Mouse (Mus musculus) heart, embryonic 12.5 days (tissue): ENCODE data around the gene Mettl7b. TPM values are rescaled to one million over a fixed set of nuclear protein-coding genes. Genes with fewer than 3 reads are reported as not detected.
"Not testable (repeated sequence)": the region's sequence is repeated elsewhere in the genome, so short reads cannot be mapped to it uniquely, and the experiment has no call there.

Experiments used
- ATAC-seq: fragments of 200-750 bp; cut with Nextera tagmentation; 2 replicates; pipeline ENCODE4 v1.8.0; 2017; ENCODE audit warnings: moderate TSS enrichment, moderate library complexity; ENCODE audit not compliant: insufficient number of reproducible peaks, low FRiP score
- H3K27ac ChIP-seq: fragments of 300-500 bp; sonication (generic); 2 replicates; pipeline ENCODE4 v1.5.1; 2016; ENCODE audit warnings: mild to moderate bottlenecking, moderate library complexity; ENCODE audit not compliant: poor library complexity, severe bottlenecking
- H3K27me3 ChIP-seq: fragments of 300-500 bp; sonication (generic); replicated peaks from 2 replicates; pipeline ENCODE4 v1.6.1; 2016; ENCODE audit warnings: mild to moderate bottlenecking, moderate library complexity
- H3K36me3 ChIP-seq: fragments of 300-500 bp; sonication (generic); 2 replicates; pipeline ENCODE4 v1.6.1; 2016; ENCODE audit warnings: mild to moderate bottlenecking, moderate library complexity
- H3K4me1 ChIP-seq: fragments of 300-500 bp; sonication (generic); replicated peaks from 2 replicates; pipeline ENCODE4 v1.6.1; 2016; ENCODE audit warnings: mild to moderate bottlenecking
- H3K4me2 ChIP-seq: fragments of 300-500 bp; sonication (generic); 2 replicates; pipeline ENCODE4 v1.6.1; 2016; ENCODE audit warnings: mild to moderate bottlenecking, moderate library complexity
- H3K4me3 ChIP-seq: fragments of 300-500 bp; sonication (generic); 2 replicates; pipeline ENCODE4 v1.5.1; 2016; ENCODE audit warnings: mild to moderate bottlenecking
- H3K9ac ChIP-seq: fragments of 300-500 bp; sonication (generic); 2 replicates; pipeline ENCODE4 v1.6.1; 2016; ENCODE audit warnings: mild to moderate bottlenecking, moderate library complexity
- H3K9me3 ChIP-seq: fragments of 300-500 bp; sonication (generic); replicated peaks from 2 replicates; pipeline ENCODE4 v1.6.1; 2016; ENCODE audit warnings: mild to moderate bottlenecking, moderate library complexity
- WGBS: fragments of 180-500 bp; shearing (Covaris S2); methylation state at CpG from one replicate; pipeline ENCODE4 v1.1.7; 2016; 5-methylcytosine and 5-hydroxymethylcytosine counted together
- polyA plus RNA-seq: library from polyadenylated mRNA; unstranded; fragments of >200 nt; fragmentation: Nextera tagmentation; extraction: Ambion mirVana; gene quantifications from 2 replicates; pipeline ENCODE4 v1.2.1, GENCODE M21; 2016

The Mettl7b gene
- polyA plus RNA-seq = 0.15 TPM in 1 of 2 replicates, not detected in the other

DNA sequence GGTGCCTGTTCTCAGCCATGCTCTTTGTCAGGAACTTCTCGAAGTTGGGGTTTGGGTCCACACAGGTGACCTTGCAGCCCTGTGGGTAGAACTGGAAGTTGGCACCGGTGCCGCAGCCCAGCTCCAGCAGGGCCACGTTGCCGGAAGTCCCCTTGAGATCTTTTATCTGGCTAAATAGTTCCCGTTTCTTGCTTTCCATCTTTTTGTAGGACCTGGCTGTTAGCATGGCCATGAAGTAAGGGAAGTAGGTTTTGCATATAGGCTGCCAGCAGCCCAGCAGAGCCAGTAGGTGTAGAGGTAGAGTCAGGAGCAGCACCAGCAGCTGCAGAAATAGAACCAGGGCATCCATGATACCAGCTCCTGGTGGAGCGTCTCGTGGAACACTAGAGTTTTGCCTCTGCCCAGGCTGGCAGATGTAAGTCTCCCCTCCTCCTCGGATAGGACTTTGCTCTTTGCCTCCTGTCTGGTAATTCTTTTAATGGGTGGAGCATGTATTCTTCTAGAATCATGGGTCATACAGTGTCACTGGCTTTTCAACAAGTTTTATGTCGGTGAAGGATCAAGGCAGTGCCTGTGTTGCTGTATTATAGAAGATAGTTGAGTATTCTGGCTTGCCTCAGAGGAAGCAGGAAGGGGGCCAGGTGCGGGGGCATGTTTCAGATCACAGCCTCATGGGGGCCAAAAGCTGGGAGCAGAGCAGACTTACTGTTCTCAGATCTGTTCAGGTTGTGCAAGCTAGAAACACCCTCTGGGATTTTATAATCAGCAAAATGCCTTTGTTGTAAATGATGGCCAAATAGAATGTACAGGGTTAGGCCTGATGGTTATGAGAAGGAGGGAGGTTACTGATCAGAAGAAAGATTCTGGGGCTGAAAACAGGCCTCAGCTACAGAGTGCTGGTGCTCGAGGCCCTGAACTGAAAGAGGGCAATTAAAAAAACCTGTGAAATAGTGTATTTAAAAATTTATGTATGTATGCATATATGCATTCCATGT is at the start of gene Mettl7b:
Mettl7b (minus strand) TSS at position 399 of the 995 bp plus-strand sequence.
- WGBS = 68% methylated on average over 12 of the region's 12 CpGs
- Histone ChIP-seq H3K4me2 (no peak within 1 kb of the TSS), H3K36me3 (no peaks in the 10 kb centered on the region), H3K9ac (no peak within 1 kb of the TSS), H3K27me3 (peaks cover 16% of the 10 kb centered on the region), H3K9me3 (no peaks in the 10 kb centered on the region), H3K4me3 (no peak within 1 kb of the TSS), H3K4me1 (no peaks in the 10 kb centered on the region), H3K27ac (no peak within 1 kb of the TSS)
- no peak for ATAC-seq

DNA sequence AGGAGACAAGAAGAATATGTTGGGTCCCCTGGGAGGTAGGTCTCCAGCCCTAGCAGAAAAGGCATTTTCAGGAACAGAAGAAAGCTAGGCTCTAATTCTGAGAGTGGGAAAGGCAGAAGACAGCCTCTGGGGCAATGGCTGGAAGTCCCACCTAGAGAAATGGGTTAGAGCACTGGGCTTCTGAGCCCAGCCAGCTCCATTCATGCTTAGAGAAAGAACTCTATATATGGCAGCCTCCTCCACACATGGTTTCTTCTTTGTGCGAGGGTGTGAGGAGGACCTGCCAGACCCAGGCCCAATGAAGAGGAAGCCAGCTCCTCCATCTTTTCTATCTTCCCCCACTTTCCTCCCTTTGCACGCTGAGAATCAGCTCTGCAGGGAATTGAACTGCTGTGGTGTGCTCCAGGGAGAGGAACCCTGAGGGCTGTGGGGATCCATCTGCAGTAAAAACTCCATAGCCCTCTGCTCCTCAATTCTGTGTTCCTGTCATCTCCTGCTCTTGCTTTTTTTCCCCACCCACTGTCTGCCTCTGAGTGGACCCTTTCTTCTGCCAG is 49.6 kb upstream of the Mettl7b start, which contains the start of gene Olfr763:
Olfr763 (plus strand) TSS at position 504 of the 554 bp plus-strand sequence.
- H3K27me3 ChIP-seq = no peaks in the 10 kb centered on the region
- H3K4me2 ChIP-seq = no peak within 1 kb of the TSS
- WGBS = 62% methylated on average over 2 of the region's 2 CpGs
- H3K27ac ChIP-seq = no peak within 1 kb of the TSS
- no peaks in the 10 kb centered on the region for H3K4me1 ChIP-seq
- no peak within 1 kb of the TSS for H3K9ac ChIP-seq
- no peak within 1 kb of the TSS for H3K4me3 ChIP-seq
- H3K9me3 ChIP-seq = peaks cover 9% of the 10 kb centered on the region
- H3K36me3 ChIP-seq = no peaks in the 10 kb centered on the region
- no peak for ATAC-seq

DNA sequence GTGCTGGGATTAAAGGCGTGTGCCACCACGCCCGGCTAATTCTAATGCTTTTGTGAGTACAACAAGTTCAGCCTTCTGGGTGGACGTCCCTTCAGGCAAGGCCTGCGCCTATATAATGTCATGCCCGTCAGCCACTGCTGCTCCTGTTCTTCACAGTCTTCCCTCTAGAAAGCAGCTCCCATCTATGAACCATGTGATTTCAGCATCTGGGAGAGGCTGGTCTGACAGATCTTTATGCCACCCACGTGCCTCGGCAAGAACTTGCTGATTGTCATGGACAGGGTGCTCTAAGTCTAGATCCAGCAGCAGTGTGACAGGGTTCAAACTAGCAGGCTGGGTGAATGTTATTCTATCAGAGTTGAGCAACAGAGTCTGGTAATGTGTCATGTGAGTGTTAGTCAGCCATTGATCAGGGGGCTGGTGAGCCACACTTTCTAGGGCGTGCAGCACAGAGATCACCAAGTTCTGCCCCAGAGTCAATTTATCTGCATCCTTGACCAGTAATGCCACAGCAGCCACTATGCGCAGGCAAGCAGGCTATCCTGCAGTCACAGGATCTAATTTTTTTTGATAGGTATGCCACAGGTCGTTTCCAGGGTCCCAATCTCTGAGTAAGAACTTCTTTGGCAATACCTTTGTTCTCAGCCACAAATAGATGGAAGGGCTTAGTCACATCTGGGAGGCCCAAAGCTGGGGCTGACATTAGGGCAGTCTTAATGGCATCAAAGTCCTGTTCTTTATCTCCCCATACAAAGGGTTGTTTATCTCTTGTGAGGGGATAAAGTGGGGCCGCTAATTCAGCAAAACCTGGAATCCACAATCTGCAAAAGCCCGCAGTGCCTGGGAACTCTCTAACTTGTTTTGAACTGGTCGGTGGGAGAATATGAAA is 43.5 kb upstream of the Mettl7b start:
- ATAC-seq = no peak
- Histone ChIP-seq H3K4me2 (no peak overlapping the region), H3K36me3 (no peaks in the 10 kb centered on the region), H3K9ac (no peak overlapping the region), H3K4me1 (no peaks in the 10 kb centered on the region), H3K27me3 (no peaks in the 10 kb centered on the region), H3K9me3 (peaks cover 9% of the 10 kb centered on the region), H3K27ac (no peak overlapping the region), H3K4me3 (no peak overlapping the region)
- WGBS = 63% methylated on average over 14 of the region's 14 CpGs

DNA sequence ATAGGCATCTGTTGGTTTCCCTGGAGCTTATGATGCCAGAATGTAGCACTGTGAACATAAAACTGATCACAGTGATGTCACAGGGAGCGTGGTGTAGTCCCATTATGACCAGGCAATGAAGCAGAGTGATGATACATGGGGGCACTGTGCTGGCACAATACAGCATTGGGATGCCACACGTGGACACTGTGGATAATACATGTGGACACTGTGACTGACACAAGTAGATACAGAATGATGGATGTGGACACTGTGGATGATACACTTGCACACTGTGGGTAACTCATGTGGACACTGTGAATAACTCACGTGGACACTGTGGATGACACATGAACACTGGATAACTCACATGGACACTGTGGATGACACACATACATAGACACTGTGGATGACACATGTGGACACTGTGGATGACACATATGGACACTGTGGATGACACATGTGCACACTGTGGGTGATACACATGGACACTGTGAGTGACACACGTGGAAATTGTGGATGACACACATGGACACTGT is 35.8 kb upstream of the Mettl7b start:
- Histone ChIP-seq H3K27ac (no peak overlapping the region), H3K36me3 (no peaks in the 10 kb centered on the region), H3K4me2 (no peak overlapping the region), H3K9me3 (no peaks in the 10 kb centered on the region), H3K4me1 (no peaks in the 10 kb centered on the region), H3K4me3 (no peak overlapping the region), H3K9ac (no peak overlapping the region), H3K27me3 (no peaks in the 10 kb centered on the region)
- WGBS = 70% methylated on average over 4 of the region's 4 CpGs
- no peak for ATAC-seq

DNA sequence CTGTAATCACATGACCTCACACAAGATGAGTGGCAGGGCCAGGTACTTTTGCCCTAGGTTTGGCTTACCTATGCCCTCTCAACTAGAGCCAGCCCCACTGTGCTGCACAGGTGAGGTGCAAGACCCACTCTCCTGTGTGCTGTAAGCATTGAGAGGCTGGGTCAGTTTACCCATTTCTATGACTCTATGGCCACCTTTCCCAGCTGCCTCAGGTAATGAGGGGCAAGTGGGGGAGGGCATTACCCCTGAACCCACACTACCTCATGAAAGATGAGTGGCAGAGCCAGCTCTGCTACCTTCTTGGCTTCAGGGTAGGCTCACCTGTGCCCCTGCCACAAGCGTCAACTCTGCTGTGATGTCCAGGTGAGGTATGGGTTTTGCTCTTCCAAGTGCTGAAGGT is 35.0 kb upstream of the Mettl7b start:
- H3K27ac ChIP-seq = no peak overlapping the region
- H3K27me3 ChIP-seq = no peaks in the 10 kb centered on the region
- no peak overlapping the region for H3K4me2 ChIP-seq
- H3K9ac ChIP-seq = no peak overlapping the region
- H3K4me1 ChIP-seq = no peaks in the 10 kb centered on the region
- WGBS = 96% methylated on average over 1 of the region's 1 CpGs
- H3K4me3 ChIP-seq = no peak overlapping the region
- no peaks in the 10 kb centered on the region for H3K36me3 ChIP-seq
- no peaks in the 10 kb centered on the region for H3K9me3 ChIP-seq
- ATAC-seq = no peak

DNA sequence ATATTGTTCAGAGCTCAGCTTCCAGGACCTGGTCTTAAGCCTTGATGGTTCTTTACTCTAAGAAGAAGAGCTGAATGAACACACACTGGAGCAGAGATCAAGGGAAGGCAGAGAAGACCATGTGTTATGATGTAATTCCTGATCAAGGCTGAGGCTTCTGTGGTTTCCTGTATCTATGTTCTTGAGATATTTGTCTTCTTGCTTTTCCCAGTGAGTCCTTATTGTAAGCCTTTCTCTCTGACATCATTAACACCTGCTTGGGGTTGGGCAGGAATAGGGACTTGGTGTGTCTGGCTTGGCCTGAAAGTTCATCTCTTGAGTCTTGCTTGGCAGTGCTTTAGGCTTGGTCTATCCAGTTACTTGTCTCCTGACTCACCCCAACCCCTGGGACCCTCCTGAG is 30.2 kb upstream of the Mettl7b start:
- no peaks in the 10 kb centered on the region for H3K4me1 ChIP-seq
- H3K36me3 ChIP-seq = no peaks in the 10 kb centered on the region
- no peak overlapping the region for H3K4me2 ChIP-seq
- H3K4me3 ChIP-seq = no peak overlapping the region
- no peak overlapping the region for H3K27ac ChIP-seq
- no peak overlapping the region for H3K9ac ChIP-seq
- no peak for ATAC-seq
- H3K27me3 ChIP-seq = no peaks in the 10 kb centered on the region
- no peaks in the 10 kb centered on the region for H3K9me3 ChIP-seq

DNA sequence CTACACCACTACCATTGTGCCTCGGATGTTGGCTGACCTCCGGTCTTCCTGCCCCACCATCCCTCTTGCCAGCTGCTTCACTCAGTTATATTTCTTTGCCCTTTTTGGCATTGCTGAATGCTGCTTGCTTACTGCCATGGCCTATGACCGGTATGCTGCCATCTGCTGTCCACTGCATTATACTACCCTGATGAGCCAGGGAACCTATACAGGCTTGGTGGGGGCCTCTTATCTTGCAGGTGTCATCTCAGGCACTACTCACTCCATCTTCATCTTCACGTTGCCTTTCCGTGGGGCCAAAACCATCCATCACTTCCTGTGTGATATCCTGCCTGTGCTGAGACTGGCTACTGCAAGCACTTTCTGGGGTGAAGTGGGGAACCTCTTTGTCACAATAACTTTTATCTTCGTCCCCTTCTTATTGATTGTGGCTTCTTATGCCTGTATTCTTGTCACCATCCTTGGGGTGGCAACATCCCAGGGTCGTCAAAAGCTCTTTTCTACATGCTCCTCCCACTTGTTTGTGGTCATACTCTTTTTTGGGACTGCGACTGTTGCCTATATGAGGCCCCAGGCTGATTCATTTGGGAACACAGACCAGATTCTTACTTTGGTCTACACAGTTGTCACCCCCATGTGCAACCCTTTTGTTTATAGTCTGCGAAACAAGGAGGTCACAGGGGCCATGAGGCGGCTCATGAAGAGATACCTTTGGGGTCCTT is 29.5 kb upstream of the Mettl7b start:
- H3K9me3 ChIP-seq, H3K36me3 ChIP-seq, H3K4me1 ChIP-seq, H3K27ac ChIP-seq, H3K4me3 ChIP-seq, H3K27me3 ChIP-seq, H3K4me2 ChIP-seq, H3K9ac ChIP-seq, ATAC-seq: not testable (repeated sequence)
- 60% methylated on average over 7 of the region's 10 CpGs for WGBS

DNA sequence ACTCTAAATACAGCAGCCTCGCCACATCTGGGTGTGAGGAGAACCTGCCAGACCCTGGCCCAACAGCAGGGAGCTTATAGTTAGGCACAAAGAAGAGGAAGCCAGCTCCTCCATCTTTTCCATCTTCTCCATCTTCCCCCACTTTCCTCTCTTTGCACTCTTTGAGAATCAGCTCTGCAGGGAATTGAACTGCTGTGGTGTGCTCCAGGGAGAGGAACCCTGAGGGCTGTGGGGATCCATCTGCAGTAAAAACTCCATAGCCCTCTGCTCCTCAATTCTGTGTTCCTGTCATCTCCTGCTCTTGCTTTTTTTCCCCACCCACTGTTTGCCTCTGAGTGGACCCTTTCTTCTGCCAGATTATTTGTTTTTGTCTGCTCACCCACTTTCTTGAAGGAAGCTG is 28.3 kb upstream of the Mettl7b start, which contains the start of gene Olfr9:
Olfr9 (plus strand) TSS at position 301 of the 400 bp plus-strand sequence.
- H3K36me3 ChIP-seq, H3K9me3 ChIP-seq, H3K4me1 ChIP-seq, ATAC-seq, H3K4me3 ChIP-seq, H3K4me2 ChIP-seq, H3K9ac ChIP-seq, H3K27me3 ChIP-seq, H3K27ac ChIP-seq: not testable (repeated sequence)
- WGBS = 25% methylated on average over 1 of the region's 1 CpGs

DNA sequence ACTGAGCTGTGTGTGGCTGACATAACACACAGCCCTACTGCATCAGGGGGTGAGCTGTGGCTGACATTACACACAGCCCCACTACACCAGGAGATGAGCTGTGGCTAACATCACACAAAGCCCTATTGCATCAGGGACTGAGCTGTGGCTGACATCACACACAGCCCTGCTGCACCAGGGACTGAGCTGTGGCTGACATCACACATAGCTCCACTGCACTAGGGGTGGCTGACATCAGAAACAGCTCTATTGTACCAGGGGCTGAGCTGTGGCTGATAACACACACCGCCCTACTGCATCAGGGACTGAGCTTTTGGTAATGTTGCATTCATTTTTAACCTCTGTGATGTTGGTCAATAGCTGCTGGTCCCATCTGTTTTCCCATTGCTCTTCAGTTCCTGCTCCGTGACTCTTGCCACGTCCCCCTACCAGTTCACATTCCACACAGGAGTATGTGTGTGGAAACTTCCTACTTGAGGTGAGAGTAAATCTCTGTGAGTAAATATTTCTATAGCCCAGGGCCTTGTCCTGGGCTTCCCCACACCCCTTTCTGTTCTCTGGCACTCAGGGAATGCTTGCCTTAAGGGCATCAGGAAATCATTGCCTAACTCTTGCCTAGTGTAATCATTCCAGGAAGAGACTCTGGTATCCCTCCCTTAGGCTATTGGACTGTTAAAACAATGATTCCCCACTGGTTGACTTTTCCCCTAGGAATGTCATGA is 20.0 kb upstream of the Mettl7b start:
- no peaks in the 10 kb centered on the region for H3K27me3 ChIP-seq
- WGBS = 42% methylated on average over 3 of the region's 3 CpGs
- ATAC-seq = peak; percentile 58

More for the DNA sequence above, 20.0 kb upstream of the Mettl7b start:
- Histone ChIP-seq H3K9me3 (no peaks in the 10 kb centered on the region), H3K36me3 (no peaks in the 10 kb centered on the region), H3K9ac (no peak overlapping the region; the same call in 1 of the 2 replicates), H3K4me1 (peaks cover 24% of the 10 kb centered on the region), H3K4me2 (no peak overlapping the region), H3K27ac (0 out of 2 replicates have a peak overlapping the region, but pooled peaks have one; percentile 2), H3K4me3 (no peak overlapping the region)
